Mouse (Mus musculus): ENCODE data around the gene Rad51b. TPM values are rescaled to one million over a fixed set of nuclear protein-coding genes. Genes with fewer than 3 reads are reported as not detected.

The Rad51b gene
- polyA plus RNA-seq, 1 experiment from 2014 or later, result 7.7 TPM

DNA sequence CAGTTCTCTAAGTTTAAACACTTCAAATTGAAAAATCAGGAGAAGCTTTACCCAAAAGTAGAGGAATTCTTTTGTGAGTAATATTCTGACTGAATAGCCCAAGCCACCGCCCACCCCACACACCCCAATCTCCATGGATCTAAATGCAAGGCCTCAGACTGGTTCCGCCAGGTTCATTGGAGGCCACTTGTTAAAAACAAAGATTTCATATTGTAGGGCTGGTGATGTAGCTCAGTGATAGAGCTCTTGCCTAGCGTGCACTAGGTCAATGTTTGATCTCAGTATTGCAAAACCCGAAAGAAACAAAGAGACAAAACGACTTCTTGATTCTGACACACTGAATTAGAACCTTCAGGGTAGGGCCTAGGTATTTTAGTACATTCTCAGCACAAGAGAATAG is 60.5 kb downstream of the Rad51b start:
- Histone ChIP-seq H3K36me3 (no peaks in the 10 kb centered on the region), H3K4me1 (no peaks in the 10 kb centered on the region; the same call in 1 of the 2 replicates), H3K27ac (no peak overlapping the region), H3K4me2 (replicated peaks) (no peak overlapping the region), H3K27me3 (no peaks in the 10 kb centered on the region), H3K9ac (no peak overlapping the region), H3K9me3 (no peaks in the 10 kb centered on the region), H3K4me3 (no peak overlapping the region)
- WGBS, result 84% methylated on average over 5 of the region's 5 CpGs
- ATAC-seq (ENCODE audit: insufficient number of reproducible peaks, insufficient read depth, low FRiP score, low TSS enrichment), result no peak

DNA sequence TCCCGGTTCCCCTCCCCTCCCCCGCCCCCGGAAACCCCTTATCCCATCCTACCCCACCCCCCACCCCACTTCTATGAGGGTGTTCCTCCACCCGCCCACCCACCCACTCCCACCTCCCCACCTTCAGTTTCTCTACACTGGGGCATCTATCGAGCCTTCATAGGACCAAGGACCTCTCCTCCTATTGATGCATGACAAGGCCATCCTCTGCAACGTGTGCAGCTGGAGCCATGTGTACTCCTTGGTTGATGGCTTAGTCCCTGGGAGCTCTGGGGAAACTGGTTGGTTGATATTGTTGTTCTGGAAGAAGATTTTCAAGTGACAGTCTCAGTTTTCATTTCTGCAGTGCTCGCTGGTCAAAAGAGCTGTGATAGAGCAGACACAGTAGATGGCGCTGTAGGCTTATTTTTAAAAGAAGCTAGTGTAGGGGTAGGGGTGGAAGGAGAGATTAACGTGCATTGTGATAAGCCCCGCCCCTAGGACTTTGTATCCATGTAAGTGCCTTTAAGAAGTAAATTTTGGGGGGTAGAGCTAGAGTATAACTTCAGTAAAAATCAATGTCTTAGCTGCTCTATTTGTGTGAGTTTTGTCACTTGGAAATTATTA is 61.6 kb downstream of the Rad51b start:
- Histone ChIP-seq H3K9me3 (no peaks in the 10 kb centered on the region), H3K4me2 (replicated peaks) (no peak overlapping the region), H3K4me1 (no peaks in the 10 kb centered on the region; the same call in 1 of the 2 replicates), H3K4me3 (no peak overlapping the region), H3K36me3 (no peaks in the 10 kb centered on the region), H3K9ac (no peak overlapping the region), H3K27ac (no peak overlapping the region), H3K27me3 (no peaks in the 10 kb centered on the region)
- 20% methylated on average over 9 of the region's 10 CpGs for WGBS
- ATAC-seq (ENCODE audit: insufficient number of reproducible peaks, insufficient read depth, low FRiP score, low TSS enrichment), result 0 out of 2 replicates have a peak, but pooled peaks have one; percentile 69

DNA sequence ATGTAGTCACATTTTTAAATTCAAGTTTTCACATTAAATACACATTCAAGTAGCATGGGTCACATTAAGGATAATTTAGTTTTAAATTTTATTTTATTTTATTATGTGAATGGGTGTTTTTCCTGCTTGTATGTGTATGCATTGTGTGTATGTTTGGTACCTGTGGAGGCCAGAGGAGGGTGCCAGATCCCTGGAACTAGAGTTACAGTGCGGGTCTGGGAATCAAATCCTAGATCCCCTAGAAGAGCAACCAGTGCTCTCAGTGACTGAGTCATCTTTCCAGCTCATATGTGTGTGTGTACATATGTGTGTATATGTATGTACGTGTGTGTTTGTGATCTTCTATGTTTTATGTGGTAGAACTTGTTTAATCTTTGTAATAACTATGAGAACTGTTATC is 62.3 kb downstream of the Rad51b start:
- Histone ChIP-seq H3K4me3 (no peak overlapping the region), H3K9ac (no peak overlapping the region), H3K27me3 (no peaks in the 10 kb centered on the region), H3K36me3 (no peaks in the 10 kb centered on the region), H3K27ac (no peak overlapping the region), H3K4me1 (no peaks in the 10 kb centered on the region; the same call in 1 of the 2 replicates), H3K9me3 (no peaks in the 10 kb centered on the region), H3K4me2 (replicated peaks) (no peak overlapping the region)
- WGBS, result 95% methylated on average over 2 of the region's 2 CpGs
- no peak for ATAC-seq (ENCODE audit: insufficient number of reproducible peaks, insufficient read depth, low FRiP score, low TSS enrichment)

DNA sequence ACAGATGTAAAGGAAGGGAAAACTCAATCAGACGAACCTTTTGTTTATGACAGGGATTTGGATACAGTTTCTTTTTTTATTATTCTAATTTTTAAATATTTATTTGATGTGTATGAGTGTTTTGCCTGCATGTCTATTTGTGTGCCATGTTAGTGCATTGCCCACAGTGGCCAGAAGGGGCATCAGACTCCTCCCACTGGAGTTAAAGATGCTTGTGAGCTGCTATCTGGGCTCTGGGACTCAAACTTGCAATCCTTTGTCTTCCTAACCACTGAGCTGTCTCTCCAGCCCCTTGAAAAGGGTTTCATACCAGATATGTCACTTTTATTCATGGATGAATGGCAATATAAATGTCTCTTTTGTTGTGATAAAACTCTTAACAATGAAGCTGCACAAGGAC is 65.1 kb downstream of the Rad51b start:
- Histone ChIP-seq H3K27me3 (no peaks in the 10 kb centered on the region), H3K27ac (no peak overlapping the region), H3K9me3 (no peaks in the 10 kb centered on the region), H3K4me2 (replicated peaks) (no peak overlapping the region), H3K4me1 (no peaks in the 10 kb centered on the region; the same call in 1 of the 2 replicates), H3K9ac (no peak overlapping the region), H3K36me3 (no peaks in the 10 kb centered on the region), H3K4me3 (no peak overlapping the region)
- 62% methylated on average over 1 of the region's 1 CpGs for WGBS
- ATAC-seq (ENCODE audit: insufficient number of reproducible peaks, insufficient read depth, low FRiP score, low TSS enrichment), result no peak

DNA sequence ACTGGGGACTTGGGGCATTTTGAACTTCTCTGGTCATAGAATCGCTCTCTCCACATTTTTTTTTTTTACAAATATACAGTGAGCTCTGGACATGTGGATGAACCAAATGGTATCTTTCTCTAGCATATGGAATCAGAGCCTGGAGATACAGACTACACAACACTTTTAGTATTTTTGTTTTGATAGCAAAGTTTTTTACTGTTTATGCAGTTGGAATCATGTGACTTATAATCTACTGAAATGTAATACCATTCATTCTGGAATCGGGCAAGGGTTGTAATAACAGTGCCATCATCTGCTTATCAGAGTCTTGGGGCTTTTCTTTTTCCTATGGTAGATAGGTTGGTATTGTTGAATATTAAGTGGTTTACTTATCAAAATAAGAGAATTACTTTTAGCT is 67.2 kb downstream of the Rad51b start:
- H3K4me2 ChIP-seq (replicated peaks), result no peak overlapping the region
- no peak for ATAC-seq (ENCODE audit: insufficient number of reproducible peaks, insufficient read depth, low FRiP score, low TSS enrichment)
- 79% methylated on average over 2 of the region's 2 CpGs for WGBS

DNA sequence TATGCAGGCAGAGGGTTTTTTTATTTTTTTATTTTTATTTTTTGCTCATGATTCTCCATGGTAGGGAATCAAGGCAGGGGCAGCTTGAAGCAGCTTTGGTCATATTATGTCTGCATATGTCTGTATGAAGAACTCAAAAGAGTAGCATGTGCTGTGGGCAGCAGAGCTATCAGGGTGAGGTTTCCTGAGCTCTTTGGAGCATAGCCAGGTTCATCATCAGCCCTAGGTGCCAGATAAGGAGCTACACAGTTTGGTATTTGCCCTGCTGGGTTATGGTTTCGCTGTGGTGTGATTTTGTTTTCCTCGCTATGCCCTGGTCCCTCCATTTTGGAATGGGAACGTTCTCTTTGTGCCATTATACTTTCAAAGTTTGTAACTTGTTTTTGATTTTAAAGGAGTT is 71.7 kb downstream of the Rad51b start:
- H3K4me2 ChIP-seq (replicated peaks), result no peak overlapping the region
- H3K9ac ChIP-seq, result no peak overlapping the region
- peaks cover 9% of the 10 kb centered on the region; the same call in 1 of the 2 replicates for H3K4me1 ChIP-seq
- no peaks in the 10 kb centered on the region for H3K9me3 ChIP-seq
- H3K27ac ChIP-seq, result no peak overlapping the region
- 98% methylated on average over 3 of the region's 3 CpGs for WGBS
- H3K27me3 ChIP-seq, result no peaks in the 10 kb centered on the region
- no peaks in the 10 kb centered on the region for H3K36me3 ChIP-seq
- no peak for ATAC-seq (ENCODE audit: insufficient number of reproducible peaks, insufficient read depth, low FRiP score, low TSS enrichment)
- H3K4me3 ChIP-seq, result no peak overlapping the region

More for the DNA sequence above, 67.2 kb downstream of the Rad51b start:
- no peaks in the 10 kb centered on the region for H3K4me1 ChIP-seq
- H3K27me3 ChIP-seq, result no peaks in the 10 kb centered on the region
- no peak overlapping the region for H3K27ac ChIP-seq
- no peaks in the 10 kb centered on the region for H3K9me3 ChIP-seq
- H3K36me3 ChIP-seq, result no peaks in the 10 kb centered on the region
- no peak overlapping the region for H3K4me3 ChIP-seq
- H3K9ac ChIP-seq, result no peak overlapping the region

DNA sequence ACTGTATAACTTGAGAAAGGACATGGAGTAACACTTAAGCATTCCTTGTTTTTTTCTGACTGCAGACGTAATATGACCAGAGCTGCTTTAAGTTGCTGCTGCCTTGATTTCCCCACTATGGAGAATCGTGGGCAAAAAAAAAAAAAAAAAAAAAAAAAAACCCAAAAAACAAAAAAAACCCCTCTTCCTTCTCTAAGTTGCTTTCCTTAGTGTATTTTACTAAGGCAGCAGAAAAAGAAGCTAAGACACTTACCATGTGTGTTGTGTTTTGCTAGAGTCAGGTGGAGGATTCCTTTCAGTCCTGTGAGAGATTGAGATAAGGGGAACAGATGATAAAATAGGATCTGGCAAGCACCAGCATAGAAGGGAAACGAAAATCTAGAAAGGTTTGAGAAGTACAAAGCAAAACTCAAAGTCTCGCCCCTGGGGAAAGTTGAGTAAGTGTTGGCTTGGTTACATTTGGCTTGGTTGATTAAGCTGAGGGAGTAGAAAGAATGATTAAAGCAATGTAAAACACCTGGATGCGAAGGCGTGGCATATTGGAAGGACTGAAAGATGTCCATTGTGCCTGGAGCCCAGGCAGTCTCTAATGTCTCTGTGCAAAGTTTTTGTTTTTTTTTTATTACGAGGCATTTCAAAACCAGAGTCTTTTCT is 72.6 kb downstream of the Rad51b start:
- Histone ChIP-seq H3K4me2 (replicated peaks) (no peak overlapping the region), H3K9ac (no peak overlapping the region), H3K4me3 (no peak overlapping the region), H3K27ac (0 out of 2 replicates have a peak overlapping the region, but pooled peaks have one; percentile 41), H3K4me1 (peaks cover 9% of the 10 kb centered on the region; the same call in 1 of the 2 replicates), H3K36me3 (no peaks in the 10 kb centered on the region), H3K9me3 (no peaks in the 10 kb centered on the region), H3K27me3 (no peaks in the 10 kb centered on the region)
- 64% methylated on average over 7 of the region's 7 CpGs for WGBS
- no peak for ATAC-seq (ENCODE audit: insufficient number of reproducible peaks, insufficient read depth, low FRiP score, low TSS enrichment)

DNA sequence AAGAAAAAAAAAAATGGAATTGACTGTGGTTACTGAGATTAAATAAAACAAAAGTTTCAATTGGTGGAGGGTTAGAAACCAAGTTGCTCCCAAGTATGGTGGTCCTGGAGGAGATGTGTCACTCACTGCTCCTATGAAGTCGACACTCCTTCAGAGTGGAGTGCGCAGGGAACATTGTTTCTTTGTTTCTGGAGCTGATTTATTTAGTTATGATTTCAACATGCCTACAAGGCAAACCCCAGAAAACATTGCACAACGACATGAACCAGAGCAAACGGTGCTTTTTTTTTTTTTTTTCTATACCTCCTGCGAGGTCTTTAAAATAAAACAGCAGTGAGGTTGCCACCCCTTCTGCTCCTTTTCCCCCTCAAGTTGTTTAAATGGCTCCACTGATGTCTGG is 75.6 kb downstream of the Rad51b start:
- no peak overlapping the region for H3K27ac ChIP-seq
- no peaks in the 10 kb centered on the region for H3K9me3 ChIP-seq
- no peak overlapping the region for H3K4me2 ChIP-seq (replicated peaks)
- no peaks in the 10 kb centered on the region for H3K27me3 ChIP-seq
- H3K4me1 ChIP-seq, result peaks cover 16% of the 10 kb centered on the region; the same call in 1 of the 2 replicates
- no peak overlapping the region for H3K9ac ChIP-seq
- H3K36me3 ChIP-seq, result no peaks in the 10 kb centered on the region
- no peak for ATAC-seq (ENCODE audit: insufficient number of reproducible peaks, insufficient read depth, low FRiP score, low TSS enrichment)
- no peak overlapping the region for H3K4me3 ChIP-seq
- WGBS, result 41% methylated on average over 5 of the region's 5 CpGs

DNA sequence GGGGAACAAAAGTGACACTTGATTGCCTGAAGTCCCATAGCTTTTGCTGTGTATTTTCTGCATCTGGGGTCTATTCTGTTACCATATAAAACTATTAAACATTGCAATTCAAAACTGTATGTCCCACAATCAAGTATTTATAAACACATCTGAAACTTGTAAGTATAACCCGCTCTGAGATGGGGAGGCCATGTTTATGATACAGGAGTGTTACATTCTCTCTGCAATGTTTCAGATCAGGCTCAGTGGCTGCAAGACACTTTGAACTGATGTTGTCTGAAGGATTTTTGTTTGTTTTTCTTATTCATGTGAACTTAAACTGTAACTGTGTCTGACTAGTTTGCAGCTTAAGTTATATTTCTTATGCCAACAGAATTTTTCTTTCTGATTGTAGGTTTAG is 80.3 kb downstream of the Rad51b start:
- 35% methylated on average over 1 of the region's 1 CpGs for WGBS
- no peaks in the 10 kb centered on the region for H3K36me3 ChIP-seq
- ATAC-seq (ENCODE audit: insufficient number of reproducible peaks, insufficient read depth, low FRiP score, low TSS enrichment), result no peak
- H3K9ac ChIP-seq, result no peak overlapping the region
- H3K27me3 ChIP-seq, result no peaks in the 10 kb centered on the region
- H3K4me2 ChIP-seq (replicated peaks), result no peak overlapping the region
- peaks cover 14% of the 10 kb centered on the region; the same call in 1 of the 2 replicates for H3K4me1 ChIP-seq
- no peaks in the 10 kb centered on the region for H3K9me3 ChIP-seq
- H3K4me3 ChIP-seq, result no peak overlapping the region
- no peak overlapping the region for H3K27ac ChIP-seq

DNA sequence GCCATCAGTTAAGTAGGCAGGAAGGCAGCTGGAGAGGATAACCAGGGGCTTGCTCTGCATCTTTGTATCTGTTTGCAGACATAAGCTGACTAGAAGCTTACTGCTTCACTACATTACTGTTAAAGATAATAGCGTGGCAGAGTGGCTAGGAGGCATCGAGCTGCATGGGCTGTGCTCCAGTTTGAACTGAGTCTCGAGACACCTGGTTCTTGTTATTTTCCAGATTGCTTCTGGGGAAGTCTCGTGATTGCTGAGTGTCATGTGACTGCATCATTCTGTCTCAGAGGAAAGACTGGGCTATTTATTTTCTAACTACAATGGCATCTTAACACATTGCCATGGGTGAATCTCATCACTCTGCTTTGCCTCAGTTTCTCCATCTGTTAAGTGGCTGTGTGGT is 80.8 kb downstream of the Rad51b start:
- H3K27ac ChIP-seq, result peak overlapping the region; percentile 85
- no peak overlapping the region for H3K4me2 ChIP-seq (replicated peaks)
- no peaks in the 10 kb centered on the region for H3K9me3 ChIP-seq
- no peak overlapping the region for H3K4me3 ChIP-seq
- 0 out of 2 replicates have a peak, but pooled peaks have one; percentile 74 for ATAC-seq (ENCODE audit: insufficient number of reproducible peaks, insufficient read depth, low FRiP score, low TSS enrichment)
- no peak overlapping the region for H3K9ac ChIP-seq
- H3K4me1 ChIP-seq, result peaks cover 17% of the 10 kb centered on the region; the same call in 1 of the 2 replicates
- WGBS, result 16% methylated on average over 4 of the region's 4 CpGs
- no peaks in the 10 kb centered on the region for H3K36me3 ChIP-seq
- H3K27me3 ChIP-seq, result no peaks in the 10 kb centered on the region

DNA sequence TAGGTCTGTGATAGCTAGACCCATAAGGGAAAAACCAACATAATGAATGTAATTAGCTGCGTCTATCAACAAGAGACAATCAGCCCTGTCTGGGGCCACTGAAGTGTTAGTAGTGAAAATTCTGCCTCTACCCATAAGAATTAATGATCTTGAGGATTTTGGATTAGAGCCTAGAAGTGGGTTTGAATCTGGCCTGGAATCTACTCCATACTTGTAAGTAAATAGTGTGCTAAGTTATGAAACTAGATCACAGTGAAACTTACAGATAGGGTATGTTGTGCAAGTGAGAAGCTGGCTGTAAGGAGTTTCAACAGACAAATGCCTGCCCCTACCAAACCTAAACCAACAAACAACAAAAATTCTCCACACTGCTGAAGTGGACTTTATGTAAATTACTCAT is 83.1 kb downstream of the Rad51b start:
- Histone ChIP-seq H3K4me3 (no peak overlapping the region), H3K36me3 (no peaks in the 10 kb centered on the region), H3K4me2 (replicated peaks) (no peak overlapping the region), H3K9me3 (no peaks in the 10 kb centered on the region), H3K27ac (no peak overlapping the region), H3K27me3 (no peaks in the 10 kb centered on the region), H3K9ac (no peak overlapping the region), H3K4me1 (peaks cover 34% of the 10 kb centered on the region; the same call in 1 of the 2 replicates)
- no peak for ATAC-seq (ENCODE audit: insufficient number of reproducible peaks, insufficient read depth, low FRiP score, low TSS enrichment)
- WGBS, result 43% methylated on average over 1 of the region's 1 CpGs

DNA sequence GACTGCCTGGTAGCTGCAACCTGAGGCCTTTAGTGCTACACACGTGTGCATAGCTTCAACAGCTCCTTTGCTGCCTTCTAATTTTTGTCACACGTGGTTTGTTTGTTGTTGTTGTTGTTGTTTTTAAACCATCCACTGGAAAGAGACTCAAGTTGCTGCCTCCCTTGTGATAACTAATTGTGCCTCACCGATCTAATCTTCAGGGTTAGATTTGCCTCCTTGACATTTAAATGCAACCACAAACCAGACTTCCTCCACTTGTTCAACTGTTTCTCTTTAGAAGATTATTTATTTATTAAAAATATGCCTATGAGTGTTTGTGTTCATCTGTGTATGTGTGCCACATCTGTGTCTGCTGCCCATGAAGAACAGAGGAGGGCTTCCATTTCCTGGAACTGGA is 84.4 kb downstream of the Rad51b start:
- no peak overlapping the region for H3K9ac ChIP-seq
- H3K36me3 ChIP-seq, result no peaks in the 10 kb centered on the region
- no peak overlapping the region for H3K4me3 ChIP-seq
- no peak overlapping the region for H3K27ac ChIP-seq
- H3K4me1 ChIP-seq, result peaks cover 36% of the 10 kb centered on the region; the same call in 1 of the 2 replicates
- no peaks in the 10 kb centered on the region for H3K27me3 ChIP-seq
- no peak for ATAC-seq (ENCODE audit: insufficient number of reproducible peaks, insufficient read depth, low FRiP score, low TSS enrichment)
- H3K4me2 ChIP-seq (replicated peaks), result no peak overlapping the region
- H3K9me3 ChIP-seq, result no peaks in the 10 kb centered on the region
- 57% methylated on average over 3 of the region's 3 CpGs for WGBS

All from embryonic facial prominence, embryonic 12.5 days (tissue).